Mouse (Mus musculus) adrenal gland, postnatal 36 days (tissue): ENCODE data around the gene Nkx2-5. TPM values are rescaled to one million over a fixed set of nuclear protein-coding genes. Genes with fewer than 3 reads are reported as not detected.

Source experiments
- DNase-seq, 2 experiments: peaks; one replicate each; pipeline ENCODE4 v3.0.0; 2021; ENCODE audit warnings: mixed read lengths in 1 of 2
- total RNA-seq, 2 experiments: library from RNA; stranded (reverse); gene quantifications; 2 replicates each; pipeline ENCODE4 v1.2.3; 2021

Gene Nkx2-5
- total RNA-seq, 2 experiments from 2014 or later = not detected

- peak; percentile 45 to 56 for DNase-seq
Observed at GRCm38 (mm10) chr17:26850358-26851135, 5.7 kb upstream of the Nkx2-5 start.

GRCm38 (mm10) chr17:26849746-26850357, 5.0 kb upstream of the Nkx2-5 start:
- peak; percentile 20 to 26 for DNase-seq

GRCm38 (mm10) chr17:26849106-26849745, 4.4 kb upstream of the Nkx2-5 start:
- no peak for DNase-seq

GRCm38 (mm10) chr17:26848236-26848635, 3.4 kb upstream of the Nkx2-5 start:
- DNase-seq = no peak

- DNase-seq = no peak
Observed at GRCm38 (mm10) chr17:26847801-26848200, 3.0 kb upstream of the Nkx2-5 start.

GRCm38 (mm10) chr17:26846411-26846810, 1.6 kb upstream of the Nkx2-5 start:
- no peak for DNase-seq

GRCm38 (mm10) chr17:26845149-26846050, 591 bp upstream of the Nkx2-5 start:
- no peak for DNase-seq

- DNase-seq = no peak
Observed at GRCm38 (mm10) chr17:26844371-26844851, 398 bp downstream of the Nkx2-5 start.

- no peak for DNase-seq
Observed at GRCm38 (mm10) chr17:26843696-26844236, 1.0 kb downstream of the Nkx2-5 start.

GRCm38 (mm10) chr17:26843229-26843567, 1.6 kb downstream of the Nkx2-5 start:
- no peak for DNase-seq

- no peak for DNase-seq
Observed at GRCm38 (mm10) chr17:26842431-26843228, 2.2 kb downstream of the Nkx2-5 start.

GRCm38 (mm10) chr17:26841981-26842380, 2.8 kb downstream of the Nkx2-5 start:
- no peak for DNase-seq

- no peak for DNase-seq
Observed at GRCm38 (mm10) chr17:26840922-26841731, 3.7 kb downstream of the Nkx2-5 start.

- no peak for DNase-seq
Observed at GRCm38 (mm10) chr17:26840439-26840780, 4.4 kb downstream of the Nkx2-5 start.

- DNase-seq = no peak
Observed at GRCm38 (mm10) chr17:26839718-26840438, 4.9 kb downstream of the Nkx2-5 start.

- DNase-seq = peak in 1 of 2 experiments; percentile 15
Observed at GRCm38 (mm10) chr17:26838911-26839717, 5.7 kb downstream of the Nkx2-5 start.

- no peak for DNase-seq
Observed at GRCm38 (mm10) chr17:26838191-26838910, 6.5 kb downstream of the Nkx2-5 start.

GRCm38 (mm10) chr17:26837546-26837985, 7.2 kb downstream of the Nkx2-5 start:
- DNase-seq = no peak
